Mouse (Mus musculus) liver, adult 2 months (tissue): ENCODE measurements around the gene Cfl1.

Source experiments
- CTCF ChIP-seq: fragments of 200-500 bp; IDR thresholded peaks from 2 replicates; pipeline ENCODE4 v1.5.1; 2011; ENCODE audit warnings: low read depth, low read length, control low read depth
- POLR2A ChIP-seq: fragments of 200-500 bp; IDR thresholded peaks from 2 replicates; pipeline ENCODE4 v1.6.1; 2011; ENCODE audit warnings: low read length, control low read depth; ENCODE audit not compliant: insufficient read depth; ENCODE audit errors: extremely low read depth

DNA sequence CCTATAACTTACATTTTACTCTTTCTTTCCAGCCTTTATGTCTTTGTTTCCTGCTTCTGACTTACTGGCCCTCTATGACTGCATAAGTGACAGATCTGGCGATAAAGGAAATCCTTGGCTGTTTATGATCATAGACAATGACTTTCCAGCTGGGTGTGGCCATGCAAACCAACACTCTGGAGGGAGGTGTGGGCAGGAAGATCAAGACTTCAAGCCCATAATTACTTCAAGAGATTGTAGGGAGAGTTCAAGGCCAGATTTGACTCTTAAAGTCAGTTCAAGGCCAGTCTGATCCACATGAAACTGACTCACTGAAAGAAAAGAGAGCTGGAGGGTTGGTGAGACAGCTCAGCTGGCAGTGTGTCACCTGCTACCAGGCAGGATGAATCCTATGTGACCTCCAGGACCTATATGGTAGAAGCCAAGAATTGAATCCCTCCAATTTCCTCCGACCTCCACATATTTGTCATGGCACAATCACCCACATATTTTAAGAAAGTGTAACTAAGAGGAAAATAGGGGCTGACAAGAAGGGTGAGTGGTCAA lies 10.1 kb downstream of the Cfl1 start:
- TF ChIP-seq POLR2A, result no peak
- no peak for TF ChIP-seq CTCF
